ENCODE assay signal across 18 mouse cellular contexts in genomic region chr7:136332805-136333204, GRCm38 (mm10).
DNase-seq lines count a peak whose midpoint lies in the region; ATAC-seq lines count a peak whose summit lies in the region.
"Had no signal": no experiment of that assay in that cellular context is flagged by ENCODE, and none has a peak within 500 bp of the region (broad histone marks: within the 10 kb centered on the region; RNA-seq: fewer than 3 reads in every experiment).

No protein-coding gene starts in this region.

- H3K9me3 ChIP-seq in hindbrain, embryonic 10.5 days = no peaks in the 10 kb centered on the region
- H3K9me3 ChIP-seq in hindbrain, embryonic 14.5 days (ENCODE audit: control insufficient read depth, low read length) = no peaks in the 10 kb centered on the region
- H3K9me3 ChIP-seq in midbrain, embryonic 14.5 days (ENCODE audit: control insufficient read depth, low read length) = no peaks in the 10 kb centered on the region
- H3K9me3 ChIP-seq in midbrain, embryonic 16.5 days (replicated peaks; ENCODE audit: control insufficient read depth, low read length, poor library complexity, severe bottlenecking) = no peaks in the 10 kb centered on the region
- H3K9me3 ChIP-seq: limb, embryonic 15.5 days; lung, embryonic 15.5 days had no signal

- no peak overlapping the region for H3K9ac ChIP-seq in hindbrain, embryonic 14.5 days
- no peak overlapping the region for H3K9ac ChIP-seq in midbrain, embryonic 14.5 days (replicated peaks; ENCODE audit: low read length)
- no peak overlapping the region for H3K9ac ChIP-seq in midbrain, embryonic 16.5 days (ENCODE audit: low read depth, low read length)
- H3K9ac ChIP-seq: limb, embryonic 15.5 days; lung, embryonic 15.5 days had no signal

- no peak overlapping the region for H3K27ac ChIP-seq in hindbrain, embryonic 10.5 days
- no peak overlapping the region for H3K27ac ChIP-seq in hindbrain, embryonic 14.5 days
- H3K27ac ChIP-seq in midbrain, embryonic 14.5 days (replicated peaks; ENCODE audit: low read depth, low read length) = no peak overlapping the region
- no peak overlapping the region for H3K27ac ChIP-seq in midbrain, embryonic 16.5 days (ENCODE audit: low read length)
- H3K27ac ChIP-seq: limb, embryonic 15.5 days; lung, embryonic 15.5 days had no signal

- H3K36me3 ChIP-seq in hindbrain, embryonic 10.5 days = no peaks in the 10 kb centered on the region
- no peaks in the 10 kb centered on the region for H3K36me3 ChIP-seq in hindbrain, embryonic 14.5 days (replicated peaks; ENCODE audit: control insufficient read depth, insufficient read depth)
- H3K36me3 ChIP-seq in midbrain, embryonic 14.5 days (ENCODE audit: control insufficient read depth, insufficient read depth, low read length) = no peaks in the 10 kb centered on the region
- H3K36me3 ChIP-seq in midbrain, embryonic 16.5 days (ENCODE audit: control insufficient read depth, insufficient read depth, low read length) = no peaks in the 10 kb centered on the region
- H3K36me3 ChIP-seq: limb, embryonic 15.5 days; lung, embryonic 15.5 days had no signal

- no peak overlapping the region for H3K4me3 ChIP-seq in hindbrain, embryonic 10.5 days
- no peak overlapping the region for H3K4me3 ChIP-seq in hindbrain, embryonic 14.5 days (replicated peaks; ENCODE audit: low read length)
- no peak overlapping the region for H3K4me3 ChIP-seq in midbrain, embryonic 14.5 days (replicated peaks; ENCODE audit: low read depth, low read length)
- H3K4me3 ChIP-seq in midbrain, embryonic 16.5 days (ENCODE audit: low read depth, low read length) = no peak overlapping the region
- H3K4me3 ChIP-seq: limb, embryonic 15.5 days; lung, embryonic 15.5 days had no signal

- 52% methylated on average over 4 of the region's 4 CpGs for WGBS in hindbrain, embryonic 10.5 days
- 55% methylated on average over 4 of the region's 4 CpGs for WGBS in hindbrain, embryonic 14.5 days
- WGBS in midbrain, embryonic 14.5 days = 49% methylated on average over 4 of the region's 4 CpGs
- WGBS in midbrain, embryonic 16.5 days = 63% methylated on average over 4 of the region's 4 CpGs

- H3K27me3 ChIP-seq in hindbrain, embryonic 10.5 days (ENCODE audit: insufficient read depth, poor library complexity, severe bottlenecking) = no peaks in the 10 kb centered on the region
- no peaks in the 10 kb centered on the region for H3K27me3 ChIP-seq in hindbrain, embryonic 14.5 days (ENCODE audit: control insufficient read depth, insufficient read depth, low read length)
- H3K27me3 ChIP-seq in midbrain, embryonic 14.5 days (ENCODE audit: control insufficient read depth, insufficient read depth, low read length) = no peaks in the 10 kb centered on the region
- H3K27me3 ChIP-seq in midbrain, embryonic 16.5 days (ENCODE audit: control insufficient read depth, insufficient read depth, low read depth, low read length) = no peaks in the 10 kb centered on the region
- H3K27me3 ChIP-seq: lung, embryonic 15.5 days had no signal

- no peak for ATAC-seq in hindbrain, embryonic 14.5 days (ENCODE audit: low FRiP score)
- ATAC-seq in midbrain, embryonic 14.5 days (ENCODE audit: low FRiP score, low TSS enrichment) = no peak
- ATAC-seq in midbrain, embryonic 16.5 days = no peak
- ATAC-seq: forebrain, embryonic 14.5 days had no signal

- H3K4me1 ChIP-seq in hindbrain, embryonic 10.5 days (replicated peaks) = no peaks in the 10 kb centered on the region; the same call in 1 of the 2 replicates
- H3K4me1 ChIP-seq in hindbrain, embryonic 14.5 days (replicated peaks; ENCODE audit: control insufficient read depth, insufficient read depth, low read length) = no peaks in the 10 kb centered on the region
- no peaks in the 10 kb centered on the region for H3K4me1 ChIP-seq in midbrain, embryonic 14.5 days (ENCODE audit: control insufficient read depth, insufficient read depth, low read length)
- no peaks in the 10 kb centered on the region for H3K4me1 ChIP-seq in midbrain, embryonic 16.5 days (ENCODE audit: control insufficient read depth, insufficient read depth, low read length)

- peak; percentile 13 for DNase-seq in hindbrain, embryonic 10.5 days (ENCODE audit: low spot score)
- no peak for DNase-seq in hindbrain, embryonic 14.5 days (ENCODE audit: low spot score)
- peak; percentile 17 for DNase-seq in midbrain, embryonic 14.5 days
- DNase-seq in embryo, embryonic 11 days = peak; percentile 47
- no peak for DNase-seq in Muller cell, postnatal 12 days (ENCODE audit: inconsistent ontology term)
- DNase-seq in adrenal gland, adult 18-20 months (ENCODE audit: low spot score in 2 of 2) = no peak
- no peak for DNase-seq in thymus, postnatal 4 days
- DNase-seq: cerebellum, adult 11-12 months; gastrocnemius, postnatal 10 days; heart, postnatal 10 days; kidney, postnatal 10 days; layer of hippocampus, adult 9-11 months; retina, postnatal 1 day; thymus, postnatal 14 days had no signal

- H3K4me2 ChIP-seq in hindbrain, embryonic 14.5 days (replicated peaks) = no peak overlapping the region
- H3K4me2 ChIP-seq in midbrain, embryonic 14.5 days (ENCODE audit: low read length) = no peak overlapping the region
- no peak overlapping the region for H3K4me2 ChIP-seq in midbrain, embryonic 16.5 days (ENCODE audit: low read length)
- H3K4me2 ChIP-seq: limb, embryonic 15.5 days; lung, embryonic 15.5 days had no signal

Comparison
In these comparisons a context has a peak if more than half of its experiments do, and no peak if none do; other contexts are left out.
1. DNase-seq: peak in hindbrain, embryonic 10.5 days (single experiment), midbrain, embryonic 14.5 days (single experiment) and embryo, embryonic 11 days (single experiment); none in hindbrain, embryonic 14.5 days (single experiment), Muller cell, postnatal 12 days (single experiment), adrenal gland, adult 18-20 months (0 of 2) and thymus, postnatal 4 days (single experiment).